Mouse (Mus musculus) neural tube, embryonic 14.5 days (tissue): Measurements from ENCODE around the gene Dnaaf2. TPM values are rescaled to one million over a fixed set of nuclear protein-coding genes. Genes with fewer than 3 reads are reported as not detected.
A peak's percentile ranks its signal among the peaks of the same experiment; 100 is the strongest.

ENCODE experiments used
- ATAC-seq: fragments of 200-750 bp; cut with Nextera tagmentation; 2 replicates; pipeline ENCODE4 v1.8.0; 2017; ENCODE audit warnings: low read depth, mild to moderate bottlenecking, moderate TSS enrichment, moderate library complexity
- H3K27ac ChIP-seq: fragments of 300-500 bp; sonication (generic); 2 replicates; pipeline ENCODE4 v1.5.1; 2014; ENCODE audit warnings: low read depth, mild to moderate bottlenecking, control low read depth, low read length, moderate library complexity, mixed read lengths
- H3K27me3 ChIP-seq: fragments of 300-500 bp; sonication (generic); 2 replicates; pipeline ENCODE4 v1.6.1; 2014; ENCODE audit warnings: low read length; ENCODE audit not compliant: control insufficient read depth, insufficient read depth
- H3K36me3 ChIP-seq: fragments of 300-500 bp; sonication (generic); 2 replicates; pipeline ENCODE4 v1.6.1; 2014; ENCODE audit warnings: low read length, mixed read lengths; ENCODE audit not compliant: control insufficient read depth, insufficient read depth
- H3K4me1 ChIP-seq: fragments of 300-500 bp; sonication (generic); 2 replicates; pipeline ENCODE4 v1.6.1; 2014; ENCODE audit warnings: low read length; ENCODE audit not compliant: control insufficient read depth, insufficient read depth
- H3K4me2 ChIP-seq: fragments of 300-500 bp; sonication (generic); 2 replicates; pipeline ENCODE4 v1.6.1; 2014; ENCODE audit warnings: mild to moderate bottlenecking, low read depth, low read length, control low read depth
- H3K4me3 ChIP-seq: fragments of 300-500 bp; sonication (generic); 2 replicates; pipeline ENCODE4 v1.5.1; 2014; ENCODE audit warnings: low read depth, low read length, control low read depth, mixed read lengths
- H3K9ac ChIP-seq: fragments of 300-500 bp; sonication (generic); replicated peaks from 2 replicates; pipeline ENCODE4 v1.6.1; 2014; ENCODE audit warnings: low read depth, mild to moderate bottlenecking, control low read depth, low read length, mixed read lengths
- H3K9me3 ChIP-seq: fragments of 300-500 bp; sonication (generic); 2 replicates; pipeline ENCODE4 v1.6.1; 2016; ENCODE audit warnings: low read length; ENCODE audit not compliant: control insufficient read depth
- WGBS: fragments of 180-500 bp; shearing (Covaris S2); extraction: QIAGEN DNeasy Blood & Tissue Kit; methylation state at CpG from one replicate; pipeline ENCODE4 v1.1.7; 2014; 5-methylcytosine and 5-hydroxymethylcytosine counted together
- polyA plus RNA-seq: library from polyadenylated mRNA; unstranded; fragments of >200 nt; fragmentation: Nextera tagmentation; extraction: Ambion mirVana; gene quantifications from 2 replicates; pipeline ENCODE4 v1.2.1, GENCODE M21; 2014

The Dnaaf2 gene
- polyA plus RNA-seq, 1 experiment from 2014 or later, result 6.8 TPM

- Histone ChIP-seq H3K4me2 (no peak overlapping the region), H3K36me3 (peaks cover 3% of the 10 kb centered on the region; the same call in 1 of the 2 replicates), H3K27me3 (no peaks in the 10 kb centered on the region), H3K9ac (no peak overlapping the region), H3K4me3 (no peak overlapping the region), H3K27ac (no peak overlapping the region), H3K9me3 (no peaks in the 10 kb centered on the region), H3K4me1 (peaks cover 6% of the 10 kb centered on the region)
- ATAC-seq, result no peak
- WGBS, result 92% methylated on average over 1 of the region's 1 CpGs
These were observed 7.7 kb downstream of the Dnaaf2 start for GRCm38 (mm10) chr12:69190522-69190921.

- no peak for ATAC-seq
These were observed 8.2 kb downstream of the Dnaaf2 start for GRCm38 (mm10) chr12:69190074-69190473.

GRCm38 (mm10) chr12:69186811-69187471, 11.3 kb downstream of the Dnaaf2 start:
- no peak overlapping the region for H3K27ac ChIP-seq
- ATAC-seq, result no peak
- H3K36me3 ChIP-seq, result peaks cover 3% of the 10 kb centered on the region; the same call in 1 of the 2 replicates
- H3K4me1 ChIP-seq, result peaks cover 15% of the 10 kb centered on the region
- no peak overlapping the region; the same call in 1 of the 2 replicates for H3K9ac ChIP-seq
- no peak overlapping the region for H3K4me3 ChIP-seq
- no peaks in the 10 kb centered on the region for H3K27me3 ChIP-seq
- peak overlapping the region; percentile 14; the same call in 1 of the 2 replicates for H3K4me2 ChIP-seq
- WGBS, result 77% methylated on average over 5 of the region's 5 CpGs
- no peaks in the 10 kb centered on the region for H3K9me3 ChIP-seq

More at GRCm38 (mm10) chr12:69190074-69190473, 8.2 kb downstream of the Dnaaf2 start:
- Histone ChIP-seq H3K9ac (no peak overlapping the region), H3K36me3 (peaks cover 3% of the 10 kb centered on the region; the same call in 1 of the 2 replicates), H3K9me3 (no peaks in the 10 kb centered on the region), H3K4me2 (no peak overlapping the region), H3K4me3 (no peak overlapping the region), H3K4me1 (peaks cover 10% of the 10 kb centered on the region), H3K27me3 (no peaks in the 10 kb centered on the region), H3K27ac (no peak overlapping the region)
- 89% methylated on average over 9 of the region's 9 CpGs for WGBS

- H3K27ac ChIP-seq, result no peak overlapping the region
- no peaks in the 10 kb centered on the region for H3K27me3 ChIP-seq
- no peaks in the 10 kb centered on the region for H3K9me3 ChIP-seq
- peak overlapping the region; percentile 82 for H3K4me3 ChIP-seq
- H3K4me1 ChIP-seq, result peaks cover 15% of the 10 kb centered on the region
- no peak for ATAC-seq
- 76% methylated on average over 7 of the region's 7 CpGs for WGBS
- peaks cover 3% of the 10 kb centered on the region; the same call in 1 of the 2 replicates for H3K36me3 ChIP-seq
- H3K4me2 ChIP-seq, result peak overlapping the region; percentile 98
- H3K9ac ChIP-seq, result no peak overlapping the region
These were observed 12.9 kb downstream of the Dnaaf2 start for GRCm38 (mm10) chr12:69185371-69185770.

GRCm38 (mm10) chr12:69184342-69185295, 13.6 kb downstream of the Dnaaf2 start:
- ATAC-seq, result peak; percentile 74
- WGBS, result 2% methylated on average over 80 of the region's 86 CpGs

GRCm38 (mm10) chr12:69183583-69184308, 14.5 kb downstream of the Dnaaf2 start, which contains the start of the genes Rpl36al and Mgat2:
Rpl36al (minus strand) TSS chr12:69184083.
Mgat2 (plus strand) TSS chr12:69184157.
- ATAC-seq, result peak; percentile 99
- H3K36me3 ChIP-seq, result peaks cover 3% of the 10 kb centered on the region; the same call in 1 of the 2 replicates
- no peaks in the 10 kb centered on the region for H3K9me3 ChIP-seq
- WGBS, result under 1% methylated on average over 77 of the region's 84 CpGs
- H3K27ac ChIP-seq, result peak within 1 kb of the TSS; percentile 90
- H3K4me2 ChIP-seq, result peak within 1 kb of the TSS; percentile 98
- no peaks in the 10 kb centered on the region for H3K27me3 ChIP-seq
- peak within 1 kb of the TSS; percentile 90 for H3K9ac ChIP-seq
- H3K4me3 ChIP-seq, result peak within 1 kb of the TSS; percentile 82
- peaks cover 15% of the 10 kb centered on the region for H3K4me1 ChIP-seq

More at GRCm38 (mm10) chr12:69184342-69185295, 13.6 kb downstream of the Dnaaf2 start:
- Histone ChIP-seq H3K4me3 (peak overlapping the region; percentile 82), H3K4me2 (peak overlapping the region; percentile 98), H3K9ac (peak overlapping the region; percentile 90), H3K36me3 (peaks cover 3% of the 10 kb centered on the region; the same call in 1 of the 2 replicates), H3K27me3 (no peaks in the 10 kb centered on the region), H3K27ac (peak overlapping the region; percentile 90), H3K9me3 (no peaks in the 10 kb centered on the region), H3K4me1 (peaks cover 15% of the 10 kb centered on the region)

GRCm38 (mm10) chr12:69181800-69182199, 16.4 kb downstream of the Dnaaf2 start:
- no peak for ATAC-seq
- no peaks in the 10 kb centered on the region for H3K9me3 ChIP-seq
- no peaks in the 10 kb centered on the region for H3K36me3 ChIP-seq
- H3K4me3 ChIP-seq, result no peak overlapping the region
- peaks cover 11% of the 10 kb centered on the region for H3K4me1 ChIP-seq
- H3K27me3 ChIP-seq, result no peaks in the 10 kb centered on the region
- no peak overlapping the region for H3K9ac ChIP-seq
- no peak overlapping the region for H3K27ac ChIP-seq
- no peak overlapping the region for H3K4me2 ChIP-seq
- 89% methylated on average over 4 of the region's 4 CpGs for WGBS

GRCm38 (mm10) chr12:69179371-69179770, 18.9 kb downstream of the Dnaaf2 start:
- Histone ChIP-seq H3K9ac (no peak overlapping the region), H3K4me1 (0 out of 2 replicates have a peak, but pooled peaks cover 4% of the 10 kb centered on the region), H3K27ac (no peak overlapping the region), H3K36me3 (no peaks in the 10 kb centered on the region), H3K4me2 (no peak overlapping the region), H3K27me3 (no peaks in the 10 kb centered on the region), H3K4me3 (no peak overlapping the region), H3K9me3 (no peaks in the 10 kb centered on the region)
- WGBS, result 80% methylated on average over 12 of the region's 12 CpGs
- no peak for ATAC-seq
